Mouse (Mus musculus) heart, adult 2 months (tissue): Measurements from ENCODE around the gene Nup205. TPM values are rescaled to one million over a fixed set of nuclear protein-coding genes. Genes with fewer than 3 reads are reported as not detected.

Source experiments
- DNase-seq, 2 experiments: peaks; one replicate each; pipeline ENCODE4 v3.0.0; 2021
- H3K27ac ChIP-seq: fragments of 200-600 bp; 2 replicates; pipeline ENCODE4 v1.8.1; 2022
- H3K27me3 ChIP-seq: fragments of 200-500 bp; 2 replicates; pipeline ENCODE4 v1.6.1; 2012; ENCODE audit warnings: mild to moderate bottlenecking, low read length, inconsistent platforms, mixed read lengths; ENCODE audit not compliant: control insufficient read depth, insufficient read depth
- H3K36me3 ChIP-seq: fragments of 200-500 bp; 2 replicates; pipeline ENCODE4 v1.6.1; 2012; ENCODE audit warnings: low read length, inconsistent platforms; ENCODE audit not compliant: control insufficient read depth, insufficient read depth
- H3K4me1 ChIP-seq: fragments of 200-500 bp; 2 replicates; pipeline ENCODE4 v1.6.1; 2011; ENCODE audit warnings: low read length; ENCODE audit not compliant: control insufficient read depth, insufficient read depth
- H3K4me3 ChIP-seq: fragments of 200-600 bp; 2 replicates; pipeline ENCODE4 v1.8.1; 2022
- H3K79me2 ChIP-seq: fragments of 200-500 bp; replicated peaks from 2 replicates; pipeline ENCODE4 v1.6.1; 2012; ENCODE audit warnings: mild to moderate bottlenecking, inconsistent platforms, low read length, moderate library complexity, mixed read lengths; ENCODE audit not compliant: control insufficient read depth, insufficient read depth
- H3K9ac ChIP-seq: fragments of 200-500 bp; 2 replicates; pipeline ENCODE4 v1.6.1; 2012; ENCODE audit warnings: low read depth, mild to moderate bottlenecking, control low read depth, inconsistent platforms, low read length, mixed read lengths
- CTCF ChIP-seq: fragments of 200-600 bp; IDR thresholded peaks from 2 replicates; pipeline ENCODE4 v1.8.1; 2022; ENCODE audit warnings: antibody characterized with exemption, mild to moderate bottlenecking, moderate library complexity
- EP300 ChIP-seq: fragments of 200-500 bp; IDR thresholded peaks from 2 replicates; pipeline ENCODE4 v1.6.1; 2011; ENCODE audit warnings: low read depth, low read length, control low read depth; ENCODE audit not compliant: insufficient read depth
- POLR2A ChIP-seq: fragments of 200-500 bp; IDR thresholded peaks from 2 replicates; pipeline ENCODE4 v1.6.1; 2011; ENCODE audit warnings: mild to moderate bottlenecking, low read depth, low read length, control low read depth; ENCODE audit not compliant: insufficient read depth
- WGBS: fragments of 180-500 bp; shearing (Covaris S2); methylation state at CpG from one replicate; pipeline ENCODE4 v1.1.7; 2018; 5-methylcytosine and 5-hydroxymethylcytosine counted together
- intact Hi-C: fragments of 180-260 bp; cut with DNase I; formaldehyde crosslinking; loops from one replicate; pipeline ENCODE4 v1.15.1; 2025
- long read RNA-seq: library from polyadenylated mRNA; stranded (forward); transcript quantifications from one replicate; pipeline ENCODE4 v2.0.0, GENCODE M21; 2021
- polyA plus RNA-seq: library from polyadenylated mRNA; depleted of rRNA; stranded (reverse); fragments of >200 nt; gene quantifications from 2 replicates; pipeline ENCODE4 v1.2.3, GENCODE M21; 2012; rRNA removed
- total RNA-seq, 2 experiments: library from RNA; stranded (reverse); gene quantifications; 2 replicates each; pipeline ENCODE4 v1.2.3; 2021

Nup205 gene
- total RNA-seq = 10 to 100 TPM; 12.4 to 14.9 TPM
- polyA plus RNA-seq = 5.6 and 13.7 TPM in 2 replicates
- long read RNA-seq, full-length matches to known transcripts = 2 of 4 reads
- long read RNA-seq, partial matches to known transcripts = 1 of 4 reads
- long read RNA-seq, other reads (novel, unspliced or antisense) = 1 of 4 reads

DNA sequence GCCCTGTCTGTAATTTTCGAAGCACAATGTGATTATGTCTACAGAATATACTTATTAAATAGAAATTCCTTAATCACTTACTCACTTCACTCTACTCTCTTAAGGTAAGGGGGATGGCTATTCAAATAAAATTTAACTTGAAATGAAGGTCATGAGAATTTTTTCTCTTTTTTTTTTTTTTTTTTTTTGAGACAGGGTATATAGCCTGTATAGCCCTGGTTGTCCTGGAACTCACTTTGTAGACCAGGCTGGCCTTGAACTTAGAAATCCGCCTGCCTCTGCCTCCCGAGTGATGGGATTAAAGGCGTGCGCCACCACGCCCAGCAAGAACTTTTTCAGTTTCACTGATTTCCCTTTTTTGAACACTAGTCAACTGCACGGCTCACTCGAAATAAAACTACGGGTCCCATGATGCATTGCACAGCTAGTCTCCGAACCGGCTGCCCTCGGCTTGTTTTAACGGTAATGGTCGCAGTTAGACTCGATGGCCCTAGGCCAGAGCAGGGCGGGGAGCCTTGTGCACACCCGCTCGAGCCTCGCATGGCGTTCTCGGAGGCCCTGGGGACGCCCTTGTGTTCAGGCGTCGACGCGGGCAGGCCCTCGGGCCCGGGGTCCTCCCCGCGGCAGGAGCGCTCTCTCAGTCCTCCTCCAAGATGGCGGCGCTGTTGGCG lies at the start of gene Nup205:
Nup205 (plus strand) TSS at position 443 of the 671 bp plus-strand sequence.
- no peaks in the 10 kb centered on the region for H3K27me3 ChIP-seq
- intact Hi-C loops = no loop called here
- H3K36me3 ChIP-seq = no peaks in the 10 kb centered on the region
- TF ChIP-seq CTCF = peak; percentile 29
- 0 out of 2 replicates have a peak, but pooled peaks have one; percentile 7 for TF ChIP-seq EP300
- no peak for TF ChIP-seq POLR2A
- WGBS = 3% methylated on average over 33 of the region's 34 CpGs
- DNase-seq = peak; percentile 88 to 90
- H3K4me1 ChIP-seq = peaks cover 1% of the 10 kb centered on the region
- H3K9ac ChIP-seq = peak within 1 kb of the TSS; percentile 92
- peak within 1 kb of the TSS; percentile 98 for H3K4me3 ChIP-seq
- peak within 1 kb of the TSS; percentile 99 for H3K27ac ChIP-seq
- peaks cover 5% of the 10 kb centered on the region; the same call in 1 of the 2 replicates for H3K79me2 ChIP-seq

- intact Hi-C loops = loop anchor here (1.0 kb wide), 1 partner anchor 45 kb away; no protein-coding TSS in a partner anchor
- Histone ChIP-seq H3K36me3 (peaks cover 11% of the 10 kb centered on the region), H3K9ac (peak overlapping the region; percentile 88), H3K27me3 (no peaks in the 10 kb centered on the region), H3K4me3 (peak overlapping the region; percentile 86), H3K27ac (peak overlapping the region; percentile 93), H3K4me1 (peaks cover 5% of the 10 kb centered on the region), H3K79me2 (peaks cover 5% of the 10 kb centered on the region; the same call in 1 of the 2 replicates)
- TF ChIP-seq POLR2A (no peak), EP300 (no peak), CTCF (no peak)
- DNase-seq = no peak
- WGBS = under 1% methylated on average over 11 of the region's 11 CpGs
Measured at GRCm38 (mm10) chr6:35132806-35133205, 44.4 kb upstream of the Nup205 start.

DNA sequence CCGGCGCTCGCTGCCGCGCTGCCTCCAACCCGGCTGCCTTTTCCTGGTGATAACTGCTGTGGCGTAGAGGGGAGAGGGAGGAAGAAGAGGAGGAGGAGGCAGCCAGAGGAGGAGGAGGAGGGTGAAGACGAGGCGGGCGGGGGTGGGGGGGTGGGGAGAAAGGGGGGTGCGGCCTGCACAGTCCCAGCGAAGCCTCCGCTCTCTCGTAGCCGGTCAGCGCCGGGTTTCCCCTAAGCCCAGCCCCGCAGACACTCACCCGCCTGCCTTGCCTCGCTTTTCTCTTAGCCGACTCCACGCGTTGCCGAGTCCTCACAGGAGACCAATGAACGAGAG lies 44.0 kb upstream of the Nup205 start:
- TF ChIP-seq CTCF (no peak), EP300 (no peak), POLR2A (no peak)
- peaks cover 11% of the 10 kb centered on the region for H3K36me3 ChIP-seq
- peak overlapping the region; percentile 86 for H3K4me3 ChIP-seq
- WGBS = 0% methylated on average over 22 of the region's 25 CpGs
- H3K9ac ChIP-seq = peak overlapping the region; percentile 88
- peak overlapping the region; percentile 93 for H3K27ac ChIP-seq
- intact Hi-C loops = loop anchor here (1.0 kb wide), 1 partner anchor 45 kb away; no protein-coding TSS in a partner anchor
- H3K27me3 ChIP-seq = no peaks in the 10 kb centered on the region
- no peak for DNase-seq
- H3K4me1 ChIP-seq = peaks cover 5% of the 10 kb centered on the region
- H3K79me2 ChIP-seq = peaks cover 5% of the 10 kb centered on the region; the same call in 1 of the 2 replicates

DNA sequence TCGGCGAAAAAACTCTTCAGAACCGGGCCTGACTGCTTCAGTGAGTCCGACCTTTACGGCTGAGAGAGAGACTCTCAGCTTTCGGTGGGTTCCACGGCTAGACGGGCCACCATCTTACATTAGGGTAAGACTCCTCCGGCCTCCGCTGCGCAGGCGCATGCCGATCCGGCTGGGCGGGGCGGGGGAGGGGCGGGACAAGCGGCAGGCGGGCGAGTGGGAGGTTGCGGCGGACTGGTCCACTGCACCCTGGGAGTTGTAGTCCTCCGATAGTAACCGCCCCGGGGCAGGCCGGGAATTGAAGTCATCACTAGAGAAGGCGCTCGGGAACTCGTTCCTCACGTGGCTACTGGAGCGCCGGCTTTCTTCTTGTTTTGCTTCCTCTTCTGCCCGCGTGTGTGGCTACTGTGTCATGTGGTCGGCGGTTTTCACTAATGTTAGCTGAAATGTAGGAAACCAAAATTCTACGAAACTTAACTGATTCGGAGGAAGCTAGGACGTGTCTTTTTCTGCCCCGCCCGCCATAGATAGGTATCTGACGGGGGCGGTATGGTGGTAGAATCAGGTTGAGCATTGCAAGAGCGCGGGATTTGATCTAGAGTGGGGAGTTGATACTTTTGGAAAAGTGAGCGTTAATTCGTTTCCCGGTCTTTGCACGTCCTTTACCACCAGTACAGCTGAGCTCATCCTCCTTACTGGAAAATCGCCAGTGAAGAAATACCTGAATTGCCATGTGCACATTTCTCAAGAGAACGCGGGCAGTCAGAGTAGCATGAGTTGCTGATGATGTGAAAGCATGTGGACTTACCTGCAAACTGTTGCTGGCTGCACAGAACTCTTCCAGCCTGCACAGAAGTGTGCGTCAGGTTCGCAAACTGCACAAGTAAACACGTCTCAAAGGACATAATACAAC lies 43.4 kb upstream of the Nup205 start, which contains the start of gene Cnot4:
Cnot4 (minus strand) TSS at position 146 of the 910 bp plus-strand sequence.
- Histone ChIP-seq H3K36me3 (peaks cover 11% of the 10 kb centered on the region), H3K79me2 (peaks cover 3% of the 10 kb centered on the region; the same call in 1 of the 2 replicates), H3K4me3 (peak within 1 kb of the TSS; percentile 86), H3K9ac (peak within 1 kb of the TSS; percentile 88), H3K4me1 (peaks cover 5% of the 10 kb centered on the region), H3K27ac (peak within 1 kb of the TSS; percentile 93), H3K27me3 (no peaks in the 10 kb centered on the region)
- intact Hi-C loops = loop anchor here (1.0 kb wide), 2 partner anchors 41 to 44 kb away; no protein-coding TSS in a partner anchor
- TF ChIP-seq POLR2A (peak; percentile 93), CTCF (no peak)
- WGBS = under 1% methylated on average over 55 of the region's 55 CpGs
- peak; percentile 98 to 99 for DNase-seq

GRCm38 (mm10) chr6:35134844-35135243 lies 42.4 kb upstream of the Nup205 start:
- H3K36me3 ChIP-seq = peaks cover 11% of the 10 kb centered on the region
- WGBS = 49% methylated on average over 2 of the region's 2 CpGs
- intact Hi-C loops = loop anchor here (1.0 kb wide), 1 partner anchor 40 kb away; no protein-coding TSS in a partner anchor

More at GRCm38 (mm10) chr6:35134844-35135243, 42.4 kb upstream of the Nup205 start:
- H3K27me3 ChIP-seq = no peaks in the 10 kb centered on the region
- peaks cover 5% of the 10 kb centered on the region for H3K4me1 ChIP-seq
- no peak for TF ChIP-seq CTCF
- no peak for TF ChIP-seq EP300
- no peak overlapping the region for H3K27ac ChIP-seq
- H3K4me3 ChIP-seq = no peak overlapping the region
- H3K9ac ChIP-seq = no peak overlapping the region
- peaks cover 3% of the 10 kb centered on the region; the same call in 1 of the 2 replicates for H3K79me2 ChIP-seq
- DNase-seq = no peak
